Mouse (Mus musculus) limb, embryonic 14.5 days (tissue): ENCODE measurements at regions not wholly inside any gene's neighbourhood (a gene's known extent, or its start where the extent isn't known, plus 50 kb on each side); places are given as distances from the start of the nearest gene placed in this dataset.
"Not testable (repeated sequence)": the region's sequence is repeated elsewhere in the genome, so short reads cannot be mapped to it uniquely, and the experiment has no call there.

Source experiments
- ATAC-seq: fragments of 200-750 bp; cut with Nextera tagmentation; 2 replicates; pipeline ENCODE4 v1.8.0; 2017; ENCODE audit warnings: low read depth, moderate number of reproducible peaks, moderate TSS enrichment; ENCODE audit not compliant: low FRiP score
- DNase-seq: peaks from one replicate; pipeline ENCODE4 v3.0.0-alpha.2; 2015; ENCODE audit warnings: low spot score
- H3K27ac ChIP-seq: fragments of 300-500 bp; sonication (generic); replicated peaks from 2 replicates; pipeline ENCODE4 v1.5.1; 2014; ENCODE audit warnings: low read depth, mild to moderate bottlenecking, low read length, moderate library complexity, mixed read lengths
- H3K27me3 ChIP-seq: fragments of 300-500 bp; sonication (generic); 2 replicates; pipeline ENCODE4 v1.6.1; 2014; ENCODE audit warnings: low read length, mixed read lengths; ENCODE audit not compliant: control insufficient read depth, insufficient read depth
- H3K36me3 ChIP-seq: fragments of 300-500 bp; sonication (generic); 2 replicates; pipeline ENCODE4 v1.6.1; 2014; ENCODE audit warnings: mild to moderate bottlenecking, low read length, moderate library complexity, mixed read lengths; ENCODE audit not compliant: control insufficient read depth, insufficient read depth
- H3K4me1 ChIP-seq: fragments of 300-500 bp; sonication (generic); 2 replicates; pipeline ENCODE4 v1.6.1; 2014; ENCODE audit warnings: antibody characterized with exemption, low read length, mixed read lengths; ENCODE audit not compliant: control insufficient read depth, insufficient read depth
- H3K4me2 ChIP-seq: fragments of 300-500 bp; sonication (generic); replicated peaks from 2 replicates; pipeline ENCODE4 v1.6.1; 2014; ENCODE audit warnings: low read depth, mild to moderate bottlenecking, low read length, moderate library complexity; ENCODE audit not compliant: severe bottlenecking
- H3K4me3 ChIP-seq: fragments of 300-500 bp; sonication (generic); replicated peaks from 2 replicates; pipeline ENCODE4 v1.5.1; 2014; ENCODE audit warnings: low read length
- H3K9ac ChIP-seq: fragments of 300-500 bp; sonication (generic); 2 replicates; pipeline ENCODE4 v1.6.1; 2014; ENCODE audit warnings: mild to moderate bottlenecking, low read depth, low read length, moderate library complexity; ENCODE audit not compliant: severe bottlenecking
- H3K9me3 ChIP-seq: fragments of 300-500 bp; sonication (generic); 2 replicates; pipeline ENCODE4 v1.6.1; 2016; ENCODE audit warnings: low read length; ENCODE audit not compliant: control insufficient read depth
- POLR2A ChIP-seq: fragments of 200-500 bp; IDR thresholded peaks from 2 replicates; pipeline ENCODE4 v1.8.0; 2012; ENCODE audit warnings: inconsistent platforms, mild to moderate bottlenecking, moderate library complexity, borderline replicate concordance; ENCODE audit not compliant: insufficient read depth, insufficient read length; ENCODE audit errors: extremely low read depth
- WGBS: fragments of 180-500 bp; shearing (Covaris S2); extraction: QIAGEN DNeasy Blood & Tissue Kit; methylation state at CpG from one replicate; pipeline ENCODE4 v1.1.7; 2014; 5-methylcytosine and 5-hydroxymethylcytosine counted together

GRCm38 (mm10) chr6:73587686-73588085 is 118.2 kb upstream of the 4931417E11Rik start:
- no peak overlapping the region for H3K4me2 ChIP-seq
- 79% methylated on average over 2 of the region's 2 CpGs for WGBS
- TF ChIP-seq POLR2A, result no peak
- no peak overlapping the region for H3K27ac ChIP-seq
- no peak for ATAC-seq
- no peaks in the 10 kb centered on the region for H3K36me3 ChIP-seq
- H3K9me3 ChIP-seq, result no peaks in the 10 kb centered on the region
- no peak overlapping the region for H3K9ac ChIP-seq
- no peaks in the 10 kb centered on the region for H3K4me1 ChIP-seq
- H3K4me3 ChIP-seq, result no peak overlapping the region
- DNase-seq, result no peak
- H3K27me3 ChIP-seq, result no peaks in the 10 kb centered on the region

- 69% methylated on average over 2 of the region's 2 CpGs for WGBS
- Histone ChIP-seq H3K27me3 (no peaks in the 10 kb centered on the region), H3K36me3 (no peaks in the 10 kb centered on the region), H3K4me2 (no peak overlapping the region), H3K4me1 (no peaks in the 10 kb centered on the region), H3K4me3 (no peak overlapping the region), H3K9ac (no peak overlapping the region), H3K27ac (no peak overlapping the region), H3K9me3 (no peaks in the 10 kb centered on the region)
- no peak for ATAC-seq
- TF ChIP-seq POLR2A, result no peak
- DNase-seq, result no peak
These were observed 107.2 kb upstream of the 4931417E11Rik start for GRCm38 (mm10) chr6:73576708-73577107.

GRCm38 (mm10) chr6:73560000-73560399 is 90.5 kb upstream of the 4931417E11Rik start:
- Histone ChIP-seq H3K9me3 (no peaks in the 10 kb centered on the region), H3K36me3 (no peaks in the 10 kb centered on the region), H3K4me3 (no peak overlapping the region), H3K9ac (no peak overlapping the region), H3K27ac (no peak overlapping the region), H3K4me2 (no peak overlapping the region), H3K4me1 (no peaks in the 10 kb centered on the region), H3K27me3 (no peaks in the 10 kb centered on the region)
- no peak for ATAC-seq
- 83% methylated on average over 2 of the region's 2 CpGs for WGBS
- DNase-seq, result no peak
- no peak for TF ChIP-seq POLR2A

- 90% methylated on average over 1 of the region's 1 CpGs for WGBS
- H3K27me3 ChIP-seq, result no peaks in the 10 kb centered on the region
- no peak overlapping the region for H3K27ac ChIP-seq
- no peaks in the 10 kb centered on the region for H3K9me3 ChIP-seq
- H3K4me3 ChIP-seq, result no peak overlapping the region
- ATAC-seq, result no peak
- no peak overlapping the region for H3K9ac ChIP-seq
- no peak overlapping the region for H3K4me2 ChIP-seq
- H3K4me1 ChIP-seq, result no peaks in the 10 kb centered on the region; the same call in 1 of the 2 replicates
- H3K36me3 ChIP-seq, result no peaks in the 10 kb centered on the region
- no peak for TF ChIP-seq POLR2A
- no peak for DNase-seq
These were observed 61.1 kb upstream of the 4931417E11Rik start for GRCm38 (mm10) chr6:73530559-73530958.

- no peaks in the 10 kb centered on the region for H3K27me3 ChIP-seq
- H3K4me2 ChIP-seq, result no peak overlapping the region
- no peaks in the 10 kb centered on the region; the same call in 1 of the 2 replicates for H3K4me1 ChIP-seq
- H3K27ac ChIP-seq, result no peak overlapping the region
- TF ChIP-seq POLR2A, result no peak
- ATAC-seq (no peak), DNase-seq (no peak)
- H3K9ac ChIP-seq, result no peak overlapping the region
- 85% methylated on average over 1 of the region's 1 CpGs for WGBS
- H3K4me3 ChIP-seq, result no peak overlapping the region
- H3K9me3 ChIP-seq, result no peaks in the 10 kb centered on the region
- H3K36me3 ChIP-seq, result no peaks in the 10 kb centered on the region
These were observed 60.6 kb upstream of the 4931417E11Rik start for GRCm38 (mm10) chr6:73530098-73530497.

GRCm38 (mm10) chr6:73523658-73524057 is 54.2 kb upstream of the 4931417E11Rik start:
- Histone ChIP-seq H3K27ac (no peak overlapping the region), H3K4me3 (no peak overlapping the region), H3K36me3 (no peaks in the 10 kb centered on the region), H3K9me3 (no peaks in the 10 kb centered on the region), H3K4me2 (no peak overlapping the region), H3K9ac (no peak overlapping the region), H3K4me1 (no peaks in the 10 kb centered on the region), H3K27me3 (no peaks in the 10 kb centered on the region)
- ATAC-seq (no peak), DNase-seq (no peak)
- WGBS, result 64% methylated on average over 9 of the region's 9 CpGs
- no peak for TF ChIP-seq POLR2A

GRCm38 (mm10) chr6:73519894-73520293 is 50.4 kb upstream of the 4931417E11Rik start:
- not testable (repeated sequence) for H3K9me3 ChIP-seq, ATAC-seq, H3K36me3 ChIP-seq, H3K4me1 ChIP-seq, DNase-seq, H3K27ac ChIP-seq, H3K27me3 ChIP-seq, H3K4me2 ChIP-seq, H3K4me3 ChIP-seq, H3K9ac ChIP-seq
- WGBS, result 81% methylated on average over 4 of the region's 4 CpGs
